Mouse (Mus musculus) layer of hippocampus, adult 18-20 months (tissue): ENCODE data around the gene Galk1. TPM values are rescaled to one million over a fixed set of nuclear protein-coding genes. Genes with fewer than 3 reads are reported as not detected.

ENCODE experiments used
- DNase-seq, 2 experiments: peaks; one replicate each; pipeline ENCODE4 v3.0.0; 2022; ENCODE audit warnings: low spot score in 2 of 2
- long read RNA-seq: library from polyadenylated mRNA; stranded (forward); transcript quantifications from one replicate; pipeline ENCODE4 v2.0.0, GENCODE M21; 2021
- total RNA-seq, 2 experiments: library from RNA; stranded (reverse); gene quantifications; 2 replicates each; pipeline ENCODE4 v1.2.3; 2021

Gene Galk1
- 10 to 100 TPM; 11.7 to 14.1 TPM for total RNA-seq
- long read RNA-seq, transcript Galk1-201 (8 exons, 1,406 nt): major isoform, 6 of 6 reads
- long read RNA-seq, partial matches to known transcripts: 0 of 6 reads
- long read RNA-seq, other reads (novel, unspliced or antisense): 0 of 6 reads

GRCm38 (mm10) chr11:116012262-116012947 lies at the start of gene Galk1:
Gene Galk1, minus strand, starts transcription at chr11:116012719.
- peak; percentile 77 to 80 for DNase-seq

GRCm38 (mm10) chr11:116061641-116062415 lies 49.3 kb upstream of the Galk1 start:
- peak in 1 of 2 experiments; percentile 57 for DNase-seq

DNA sequence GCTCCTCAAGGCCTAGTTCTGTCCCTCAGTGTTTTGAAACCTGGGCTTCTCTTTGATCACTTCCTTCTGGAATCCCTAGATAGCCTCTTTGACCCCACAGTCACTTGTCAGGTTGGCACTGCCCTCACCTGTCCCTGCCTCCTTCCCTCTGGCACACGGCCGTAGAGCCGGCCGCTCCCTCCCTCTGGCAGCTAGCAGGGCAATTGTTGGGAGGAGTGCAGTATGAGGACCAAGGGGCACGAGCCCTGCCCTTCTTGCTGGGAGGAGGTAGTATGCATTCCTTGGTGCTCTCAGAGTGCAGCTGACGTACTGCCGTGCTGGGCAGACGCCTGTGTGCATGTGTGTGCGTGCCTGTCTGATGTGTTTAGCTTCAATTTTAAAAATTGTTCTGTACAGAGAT lies 48.1 kb upstream of the Galk1 start:
- no peak for DNase-seq

GRCm38 (mm10) chr11:116059691-116060025 lies 47.1 kb upstream of the Galk1 start:
- DNase-seq: no peak

DNA sequence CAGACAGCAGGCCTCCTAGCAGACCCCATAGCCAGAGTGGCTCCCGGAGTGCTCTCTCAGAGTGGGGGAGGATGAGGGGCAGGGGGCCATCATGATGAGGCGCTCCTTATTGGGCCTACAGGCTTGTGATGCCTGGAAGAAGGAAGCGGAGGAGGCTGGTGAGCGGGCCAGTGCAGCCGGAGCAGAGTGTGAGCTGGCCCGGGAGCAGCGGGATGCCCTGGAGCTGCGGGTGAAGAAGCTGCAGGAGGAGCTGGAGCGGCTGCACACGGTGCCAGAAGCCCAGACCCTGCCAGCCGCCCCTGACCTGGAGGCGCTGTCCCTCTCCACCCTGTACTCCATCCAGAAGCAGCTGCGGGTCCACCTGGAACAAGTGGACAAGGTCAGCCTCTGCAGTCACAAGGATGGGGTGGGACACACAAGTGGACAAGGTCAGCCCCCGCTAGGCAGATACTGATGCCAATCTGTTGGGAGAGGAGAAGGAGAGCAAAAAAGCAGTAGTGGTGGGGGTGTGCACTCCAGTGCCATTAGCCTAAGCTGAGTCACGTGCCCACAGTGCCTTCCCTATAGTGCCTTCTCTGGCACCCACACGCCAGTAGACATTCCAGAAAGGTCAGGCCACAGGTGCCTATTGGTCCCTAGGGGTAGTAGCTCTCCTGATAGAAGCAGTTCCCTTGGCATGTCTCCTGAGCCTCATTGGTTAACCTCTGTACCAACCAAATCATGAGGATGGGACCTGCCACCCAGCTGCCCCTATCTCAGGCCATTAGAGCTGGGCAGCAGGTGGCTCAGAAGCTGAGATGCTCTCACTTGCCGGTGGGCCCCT lies 46.6 kb upstream of the Galk1 start:
- DNase-seq: no peak

DNA sequence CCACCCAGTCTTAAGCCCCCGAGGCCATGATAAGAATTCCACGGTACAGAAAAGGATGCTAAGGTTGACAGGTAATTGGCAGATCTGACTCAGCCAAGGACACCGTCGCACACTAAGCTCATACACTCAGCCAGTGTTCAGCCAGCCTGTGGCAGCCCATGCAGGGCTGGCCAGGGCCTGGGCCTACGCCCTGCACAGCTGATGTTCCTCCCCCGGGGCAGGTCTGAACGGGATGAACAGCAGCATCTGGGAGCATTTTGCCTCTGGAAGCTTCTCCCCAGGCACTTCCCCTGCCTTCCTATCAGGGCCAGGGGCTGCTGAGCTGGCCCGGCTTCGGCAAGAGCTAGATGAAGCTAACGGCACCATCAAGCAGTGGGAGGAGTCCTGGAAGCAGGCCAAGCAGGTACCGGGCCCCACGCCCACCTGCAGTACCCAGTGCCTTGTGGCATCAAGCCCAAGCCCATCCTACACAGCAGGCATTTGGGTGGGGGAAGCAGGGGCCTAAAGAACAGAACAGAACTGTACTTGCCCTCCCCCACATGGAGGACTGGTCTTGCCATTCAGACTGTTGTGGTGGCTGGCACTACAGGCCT lies 45.6 kb upstream of the Galk1 start:
- DNase-seq: peak in 1 of 2 experiments; percentile 71

DNA sequence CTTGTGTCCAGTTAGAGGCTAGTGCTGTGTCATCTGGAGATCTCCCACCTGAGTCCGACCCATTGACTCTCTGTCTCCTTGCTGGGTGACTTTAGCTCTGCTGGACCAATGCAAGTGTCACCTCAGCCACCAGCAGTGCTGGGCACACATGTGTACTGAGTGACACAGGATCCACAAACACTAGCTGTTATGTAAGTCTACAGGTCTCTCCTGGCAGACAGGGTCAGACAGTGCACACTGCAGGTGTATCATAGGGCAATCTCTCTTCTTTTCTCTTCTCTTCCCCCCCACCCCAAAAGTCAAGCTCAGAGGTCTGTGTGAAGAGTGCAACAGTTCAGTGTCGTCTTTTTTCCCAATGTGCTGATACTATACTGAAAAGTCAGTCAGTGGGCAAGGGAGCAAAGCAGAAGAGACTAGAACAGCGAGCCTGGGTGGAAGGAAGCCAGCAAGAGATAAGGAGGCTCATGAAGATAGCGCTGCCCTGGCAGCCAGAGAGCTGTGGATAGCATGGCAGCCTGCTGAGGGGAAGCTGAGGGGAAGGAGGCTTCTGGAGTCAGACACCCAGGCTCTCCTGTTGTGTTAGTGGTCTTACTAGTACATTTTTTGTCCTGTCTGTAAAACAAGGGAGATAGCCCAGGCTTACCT lies 44.8 kb upstream of the Galk1 start:
- no peak for DNase-seq

- DNase-seq: no peak
Observed at GRCm38 (mm10) chr11:116055873-116056272, 43.4 kb upstream of the Galk1 start.

GRCm38 (mm10) chr11:116053510-116054229 lies 41.2 kb upstream of the Galk1 start:
- no peak for DNase-seq

DNA sequence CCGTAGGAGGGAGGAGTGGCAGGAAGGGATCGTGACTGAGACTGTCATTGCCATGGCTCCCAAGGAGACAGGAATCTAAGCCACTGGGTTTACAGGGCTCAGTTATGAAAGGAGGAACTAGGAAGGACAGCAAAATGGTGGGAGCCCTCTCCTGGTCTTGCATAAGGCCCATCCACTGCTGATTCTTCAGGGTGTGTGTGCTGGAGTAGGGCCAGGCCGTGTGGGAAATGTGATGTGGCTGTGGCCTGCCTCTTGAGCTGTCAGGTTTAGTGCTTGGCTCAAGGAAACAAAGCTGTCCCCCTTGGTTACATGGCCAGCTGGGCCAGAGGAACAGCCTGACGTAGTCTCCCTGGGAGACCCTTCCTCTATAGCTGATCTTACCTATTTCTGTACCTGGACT lies 37.7 kb upstream of the Galk1 start:
- no peak for DNase-seq

DNA sequence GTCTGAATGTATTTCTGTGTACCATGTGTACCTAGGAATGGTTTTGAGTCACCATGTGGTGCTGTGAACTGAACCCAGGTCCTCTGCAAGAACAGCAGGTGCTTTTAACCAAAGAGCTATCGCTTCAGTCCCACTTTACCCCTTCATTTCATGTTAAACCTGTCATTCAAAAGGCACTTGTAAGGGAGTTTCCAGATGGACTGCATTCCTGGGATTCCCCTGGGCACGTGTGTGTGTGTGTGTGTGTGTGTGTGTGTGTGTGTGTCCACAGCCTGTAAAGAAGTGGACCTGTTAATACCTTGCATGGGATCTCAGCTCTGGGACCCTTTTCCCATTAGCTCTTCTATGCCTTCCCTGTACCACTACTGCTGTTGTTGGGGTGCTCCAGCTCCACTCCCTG lies 37.1 kb upstream of the Galk1 start:
- DNase-seq: no peak

DNA sequence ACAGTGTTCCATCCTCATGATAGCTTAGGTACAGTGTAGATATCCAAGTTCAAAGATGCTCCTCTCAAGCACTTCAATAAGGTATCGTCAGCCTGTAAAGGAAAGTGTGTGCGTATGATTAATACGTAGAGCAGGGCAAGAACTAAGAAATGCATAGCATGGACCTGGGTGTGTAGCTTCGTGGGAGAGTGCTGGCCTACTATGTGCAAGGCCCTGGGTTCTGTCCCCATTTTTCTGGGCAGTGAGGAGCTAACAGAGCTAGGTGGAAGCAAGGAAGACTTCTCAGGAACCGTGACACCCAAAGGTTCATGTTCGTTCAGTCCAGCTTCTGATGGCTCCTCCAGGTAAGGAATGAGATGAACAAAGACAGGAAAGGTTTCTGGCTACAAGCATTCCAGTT lies 32.7 kb upstream of the Galk1 start:
- no peak for DNase-seq

GRCm38 (mm10) chr11:116043286-116043685 lies 30.8 kb upstream of the Galk1 start:
- DNase-seq: no peak

- no peak for DNase-seq
Observed at GRCm38 (mm10) chr11:116042372-116043138, 30.0 kb upstream of the Galk1 start.

- no peak for DNase-seq
Observed at GRCm38 (mm10) chr11:116041833-116042232, 29.3 kb upstream of the Galk1 start.

- no peak for DNase-seq
Observed at GRCm38 (mm10) chr11:116040593-116040992, 28.1 kb upstream of the Galk1 start.

GRCm38 (mm10) chr11:116037826-116038225 lies 25.3 kb upstream of the Galk1 start:
- DNase-seq: no peak

DNA sequence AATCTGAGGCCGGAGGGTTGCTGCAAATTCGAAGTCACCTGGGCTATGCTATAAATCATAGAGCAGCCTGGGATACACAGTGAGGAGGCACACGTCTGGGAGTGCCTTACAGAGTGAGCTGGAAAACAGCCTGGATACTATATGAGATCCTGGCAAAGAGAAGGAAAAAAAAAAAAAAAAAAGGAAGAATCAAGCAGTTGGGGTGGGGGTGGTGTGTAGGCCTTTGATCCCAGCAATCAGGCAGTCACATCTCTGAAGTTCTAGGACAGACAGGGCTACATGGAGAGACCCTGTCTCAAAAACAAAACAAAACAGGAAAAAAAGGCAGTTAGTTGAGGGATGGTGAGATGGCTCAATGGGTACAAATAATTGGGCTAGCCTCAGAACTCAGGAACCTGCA lies 24.2 kb upstream of the Galk1 start:
- DNase-seq: no peak

- DNase-seq: no peak
Observed at GRCm38 (mm10) chr11:116034584-116034983, 22.1 kb upstream of the Galk1 start.
